ENCODE assay signal across 19 mouse cellular contexts in genomic region chr8:125920761-125921160, GRCm38 (mm10). TPM values are rescaled to one million over a fixed set of nuclear protein-coding genes. Genes with fewer than 3 reads are reported as not detected.
DNase-seq lines count a peak whose midpoint lies in the region; ATAC-seq and TF ChIP-seq lines count a peak whose summit lies in the region.
"Had no signal": no experiment of that assay in that cellular context is flagged by ENCODE, and none has a peak within 500 bp of the region (broad histone marks: within the 10 kb centered on the region; RNA-seq: fewer than 3 reads in every experiment).

No protein-coding gene starts in this region.

- H3K36me3 ChIP-seq in lung, embryonic 14.5 days (ENCODE audit: insufficient read depth), result no peaks in the 10 kb centered on the region
- no peaks in the 10 kb centered on the region for H3K36me3 ChIP-seq in kidney, embryonic 15.5 days
- H3K36me3 ChIP-seq in limb, embryonic 12.5 days, result no peaks in the 10 kb centered on the region
- H3K36me3 ChIP-seq: embryonic facial prominence, embryonic 12.5 days; midbrain, embryonic 12.5 days; neural tube, embryonic 12.5 days had no signal

- H3K27ac ChIP-seq in lung, embryonic 14.5 days (ENCODE audit: low read depth), result peak overlapping the region; percentile 83
- H3K27ac ChIP-seq in kidney, embryonic 15.5 days, result peak overlapping the region; percentile 80
- H3K27ac ChIP-seq in limb, embryonic 12.5 days, result 0 out of 2 replicates have a peak overlapping the region, but pooled peaks have one; percentile 17
- H3K27ac ChIP-seq: embryonic facial prominence, embryonic 12.5 days; midbrain, embryonic 12.5 days; neural tube, embryonic 12.5 days had no signal

- no peak overlapping the region for H3K4me2 ChIP-seq in lung, embryonic 14.5 days
- no peak overlapping the region for H3K4me2 ChIP-seq in kidney, embryonic 15.5 days
- H3K4me2 ChIP-seq in limb, embryonic 12.5 days, result no peak overlapping the region
- H3K4me2 ChIP-seq: embryonic facial prominence, embryonic 12.5 days; heart, embryonic 11.5 days; midbrain, embryonic 12.5 days; neural tube, embryonic 12.5 days had no signal

- H3K4me1 ChIP-seq in lung, embryonic 14.5 days (ENCODE audit: insufficient read depth), result no peaks in the 10 kb centered on the region
- peaks cover 55% of the 10 kb centered on the region for H3K4me1 ChIP-seq in kidney, embryonic 15.5 days
- H3K4me1 ChIP-seq in limb, embryonic 12.5 days (replicated peaks), result peaks cover 17% of the 10 kb centered on the region
- H3K4me1 ChIP-seq: midbrain, embryonic 12.5 days had no signal

- H3K9me3 ChIP-seq in lung, embryonic 14.5 days (ENCODE audit: low read depth, low read length), result no peaks in the 10 kb centered on the region
- no peaks in the 10 kb centered on the region for H3K9me3 ChIP-seq in kidney, embryonic 15.5 days (replicated peaks)
- no peaks in the 10 kb centered on the region for H3K9me3 ChIP-seq in limb, embryonic 12.5 days
- H3K9me3 ChIP-seq: embryonic facial prominence, embryonic 12.5 days; midbrain, embryonic 12.5 days; neural tube, embryonic 12.5 days had no signal

- intact Hi-C loops in gastrocnemius, postnatal 36 days (cut with DNase I), result no loop called here

- 40% methylated on average over 9 of the region's 9 CpGs for WGBS in lung, embryonic 14.5 days
- WGBS in kidney, embryonic 15.5 days, result 46% methylated on average over 9 of the region's 9 CpGs
- 65% methylated on average over 9 of the region's 9 CpGs for WGBS in limb, embryonic 12.5 days

- H3K9ac ChIP-seq in lung, embryonic 14.5 days, result no peak overlapping the region
- H3K9ac ChIP-seq in kidney, embryonic 15.5 days, result no peak overlapping the region
- H3K9ac ChIP-seq in limb, embryonic 12.5 days (replicated peaks), result no peak overlapping the region
- H3K9ac ChIP-seq: embryonic facial prominence, embryonic 12.5 days; liver, postnatal 0 days; midbrain, embryonic 12.5 days; neural tube, embryonic 12.5 days had no signal

- H3K27me3 ChIP-seq in lung, embryonic 14.5 days (ENCODE audit: insufficient read depth, low read length), result no peaks in the 10 kb centered on the region
- no peaks in the 10 kb centered on the region for H3K27me3 ChIP-seq in kidney, embryonic 15.5 days
- peaks cover 8% of the 10 kb centered on the region for H3K27me3 ChIP-seq in limb, embryonic 12.5 days
- H3K27me3 ChIP-seq: embryonic facial prominence, embryonic 12.5 days had no signal

- no peak overlapping the region for H3K4me3 ChIP-seq in lung, embryonic 14.5 days (ENCODE audit: low read depth, low read length)
- no peak overlapping the region for H3K4me3 ChIP-seq in kidney, embryonic 15.5 days (replicated peaks)
- no peak overlapping the region for H3K4me3 ChIP-seq in limb, embryonic 12.5 days (replicated peaks)
- H3K4me3 ChIP-seq: embryonic facial prominence, embryonic 12.5 days; midbrain, embryonic 12.5 days; neural tube, embryonic 12.5 days had no signal

- no peak for DNase-seq in lung, embryonic 14.5 days
- DNase-seq in lung, postnatal 25 days (ENCODE audit: low spot score), result no peak
- DNase-seq in kidney, adult 18-20 months, result peak; percentile 41
- DNase-seq in layer of hippocampus, postnatal 36 days, result no peak
- DNase-seq in gastrocnemius, postnatal 36 days, result no peak
- DNase-seq in thymus, postnatal 14 days, result no peak
- DNase-seq: adrenal gland, postnatal 10 days; cerebellum, adult 9-11 months; heart, postnatal 10 days; liver, postnatal 0 days; right cerebral cortex, adult 18-20 months; thymus, postnatal 4 days had no signal

- no peak for TF ChIP-seq CTCF in lung, embryonic 14.5 days (IDR thresholded peaks at IDR 0.05; ENCODE audit: low read depth)

- ATAC-seq in lung, embryonic 14.5 days (ENCODE audit: insufficient read depth), result no peak
- 0 out of 2 replicates have a peak, but pooled peaks have one; percentile 7 for ATAC-seq in kidney, embryonic 15.5 days (replicated peaks; ENCODE audit: low FRiP score)
- ATAC-seq in limb, embryonic 12.5 days (ENCODE audit: insufficient number of reproducible peaks, insufficient read depth, low FRiP score, low TSS enrichment, low read depth), result no peak
- ATAC-seq: liver, postnatal 0 days had no signal

RNA-seq across cellular contexts. Expression of gene Map3k21, which starts 10.5 kb away (rescaled TPM):
- 4.1 and 5.3 TPM in 2 replicates for polyA plus RNA-seq in lung, embryonic 14.5 days (2014; fragmentation: Nextera tagmentation; extraction: Ambion mirVana)
- 4.2 and 4.6 TPM in 2 replicates for polyA plus RNA-seq in kidney, embryonic 15.5 days (2015; fragmentation: Nextera tagmentation; extraction: Ambion mirVana)
- polyA plus RNA-seq in limb, embryonic 12.5 days (2016; fragmentation: Nextera tagmentation; extraction: Ambion mirVana), result 0.06 TPM in 1 of 2 replicates, not detected in the other
- total RNA-seq in layer of hippocampus, postnatal 36 days (2021), result 1 to 10 TPM in 1 of 2 experiments, under 1 TPM in 1; 0.91 to 1.3 TPM
- under 1 TPM in 1 of 2 experiments, not detected in 1; 0.05 TPM for total RNA-seq in gastrocnemius, postnatal 36 days (2021)

RNA-seq across cellular contexts. Expression of gene Pcnx2, which starts 22.6 kb away (rescaled TPM):
- polyA plus RNA-seq in lung, embryonic 14.5 days (2014; fragmentation: Nextera tagmentation; extraction: Ambion mirVana), result 0.15 TPM in 1 of 2 replicates, not detected in the other
- polyA plus RNA-seq in kidney, embryonic 15.5 days (2015; fragmentation: Nextera tagmentation; extraction: Ambion mirVana), result 0.24 and 0.48 TPM in 2 replicates
- polyA plus RNA-seq in limb, embryonic 12.5 days (2016; fragmentation: Nextera tagmentation; extraction: Ambion mirVana), result 0.19 TPM in 1 of 2 replicates, not detected in the other
- 10 to 100 TPM; 60.1 to 64.6 TPM for total RNA-seq in layer of hippocampus, postnatal 36 days (2021)
- under 1 TPM; 0.49 to 0.56 TPM for total RNA-seq in gastrocnemius, postnatal 36 days (2021)
- total RNA-seq: liver, adult 2 months had no signal

Comparison
In these comparisons a context has a peak if more than half of its experiments do, and no peak if none do; other contexts are left out.
1. H3K27ac ChIP-seq: peak in every context shown above with its lines; median percentile 83 in lung, embryonic 14.5 days; 80 in kidney, embryonic 15.5 days; 17 in limb, embryonic 12.5 days.